Mouse (Mus musculus) testis, postnatal 14 days (tissue): ENCODE measurements around the gene Topaz1.

ENCODE experiments used
- DNase-seq: peaks from one replicate; pipeline ENCODE4 v3.0.0; 2021; ENCODE audit warnings: low spot score

Gene Topaz1

DNA sequence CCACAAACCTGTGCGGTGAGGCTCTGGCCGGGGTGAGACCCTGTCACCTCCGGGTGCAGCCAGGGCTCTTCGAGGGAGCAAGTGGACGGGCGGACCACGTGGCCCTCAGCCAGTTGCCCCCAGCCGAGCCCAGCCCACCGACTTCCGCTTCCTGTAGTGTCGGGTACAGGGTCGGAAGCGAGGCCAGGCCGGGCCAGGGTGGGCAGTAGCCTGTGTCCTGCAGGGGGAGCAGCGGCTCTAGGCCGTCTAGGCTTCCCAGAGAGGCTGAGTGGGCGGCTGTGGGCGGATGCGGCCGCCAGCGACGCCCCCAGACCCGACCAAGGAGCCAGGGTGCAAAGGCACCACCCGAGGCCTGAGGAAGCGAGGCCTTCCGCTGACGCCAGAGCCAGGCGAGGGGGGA, at the start of gene Topaz1:
Gene Topaz1 (plus strand): TSS at position 287 of the 400 bp plus-strand sequence.
- DNase-seq: peak; percentile 82

DNA sequence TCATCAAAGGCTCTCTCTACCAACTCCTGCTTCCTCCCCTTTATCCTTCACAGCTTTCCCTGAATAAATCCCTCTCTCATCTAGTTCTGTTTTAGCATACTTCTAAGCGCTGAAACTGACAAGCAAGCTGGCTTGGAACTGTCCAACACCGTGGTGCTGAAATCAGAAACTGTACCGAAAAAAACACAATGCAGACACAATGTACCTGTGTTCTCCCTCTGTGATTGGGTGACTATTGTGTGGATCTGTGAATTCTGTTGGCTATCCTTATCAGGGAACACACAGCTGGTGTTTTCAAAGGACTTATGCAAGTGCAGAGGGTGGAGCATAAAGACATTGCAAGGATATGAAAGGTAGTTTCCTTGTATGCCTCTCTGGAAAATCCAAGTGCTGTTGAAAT, 45.3 kb upstream of the Topaz1 start:
- DNase-seq: no peak

DNA sequence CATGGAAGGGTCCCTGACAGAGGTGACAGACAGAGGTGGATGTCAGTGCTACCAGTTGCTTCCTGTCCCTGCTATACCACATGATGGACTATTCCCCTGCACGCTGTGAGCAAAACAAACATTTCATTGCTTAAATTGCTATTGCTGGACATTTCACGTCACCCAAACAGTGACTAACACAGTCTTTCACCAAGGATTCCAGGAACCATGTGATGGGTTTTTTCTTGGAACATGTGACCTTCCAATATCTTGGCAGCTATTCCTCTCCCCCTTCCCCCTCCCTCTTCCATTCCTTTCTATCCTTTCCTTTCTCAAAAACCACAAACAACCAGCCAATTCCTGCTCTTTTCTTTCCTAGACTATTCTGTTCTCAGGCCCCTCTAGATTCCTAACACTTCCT, 33.3 kb upstream of the Topaz1 start:
- DNase-seq: no peak

DNA sequence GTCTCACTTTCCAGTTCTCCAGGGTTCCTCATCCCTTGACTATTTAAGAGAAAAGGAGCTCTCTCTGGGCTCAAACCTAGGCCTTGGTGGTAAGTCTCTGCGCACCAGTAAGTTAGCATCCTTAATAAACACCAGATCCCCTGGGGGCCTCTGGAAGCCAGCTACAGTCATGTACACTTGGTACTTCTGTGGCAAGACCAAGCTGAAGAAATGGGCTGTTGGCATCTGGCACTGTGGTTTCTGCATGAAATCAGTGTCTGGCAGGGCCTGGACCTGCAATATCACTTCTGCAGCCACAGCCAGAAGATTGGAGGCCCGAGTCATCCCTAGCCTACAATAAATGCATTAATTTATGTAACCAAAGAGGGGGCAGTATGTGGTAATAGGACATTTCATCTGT, 32.1 kb upstream of the Topaz1 start:
- DNase-seq: no peak

DNA sequence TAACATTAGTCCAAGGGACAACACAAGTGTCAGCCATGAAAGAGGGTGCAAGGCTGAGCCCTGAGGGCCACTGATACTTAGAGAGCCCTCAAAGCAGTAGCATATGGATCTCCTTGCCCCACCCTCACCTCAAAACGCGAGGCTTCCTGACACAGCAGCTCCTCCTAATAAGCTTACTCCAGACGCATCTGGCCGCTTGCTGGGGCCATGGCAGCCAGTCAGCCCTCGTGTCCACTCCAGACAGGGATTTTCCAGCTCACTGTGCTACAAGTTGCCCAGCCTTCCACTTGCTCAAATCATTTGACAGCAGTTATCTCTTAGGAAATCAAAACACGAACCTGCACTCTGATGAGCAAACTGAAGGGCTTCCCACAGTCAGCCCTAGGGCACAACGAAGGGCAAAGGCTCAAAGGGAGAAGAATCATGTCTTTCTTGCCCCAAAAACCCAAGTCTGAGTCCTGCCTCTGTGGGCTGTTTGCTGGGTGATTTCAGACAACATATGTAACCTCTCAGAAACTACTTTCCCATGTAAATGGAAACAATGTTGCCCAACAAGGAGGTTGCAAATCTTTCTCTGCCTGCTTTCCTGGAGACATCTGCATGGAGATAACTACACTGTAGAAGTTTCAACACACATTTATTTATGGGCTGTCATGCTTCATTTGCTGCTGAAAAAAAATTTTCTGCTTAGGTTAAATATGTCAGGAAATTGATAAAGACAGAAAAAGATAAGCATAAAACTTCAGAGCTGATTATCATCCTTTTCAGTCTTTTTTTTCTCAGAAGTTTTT, 30.8 kb upstream of the Topaz1 start:
- no peak for DNase-seq

DNA sequence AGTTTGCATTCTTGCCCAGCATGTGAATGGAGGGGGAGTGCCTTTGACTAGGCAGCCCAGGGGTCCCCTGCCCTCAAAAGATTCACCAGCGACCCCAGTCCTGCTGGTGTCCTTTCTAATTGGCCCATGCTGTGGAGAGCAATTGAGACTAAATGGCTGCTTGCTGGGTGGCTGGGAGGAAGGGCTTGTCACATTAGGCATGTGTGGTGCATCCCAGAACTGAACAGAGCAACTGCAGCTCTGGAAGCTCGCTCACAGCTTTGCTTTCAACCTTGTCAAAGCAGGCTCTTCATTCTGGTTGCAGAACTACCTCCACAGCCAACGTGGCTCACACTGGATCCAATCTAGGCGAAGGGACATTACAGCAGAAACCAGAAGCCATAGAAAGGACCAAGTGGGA, 24.9 kb upstream of the Topaz1 start:
- no peak for DNase-seq

DNA sequence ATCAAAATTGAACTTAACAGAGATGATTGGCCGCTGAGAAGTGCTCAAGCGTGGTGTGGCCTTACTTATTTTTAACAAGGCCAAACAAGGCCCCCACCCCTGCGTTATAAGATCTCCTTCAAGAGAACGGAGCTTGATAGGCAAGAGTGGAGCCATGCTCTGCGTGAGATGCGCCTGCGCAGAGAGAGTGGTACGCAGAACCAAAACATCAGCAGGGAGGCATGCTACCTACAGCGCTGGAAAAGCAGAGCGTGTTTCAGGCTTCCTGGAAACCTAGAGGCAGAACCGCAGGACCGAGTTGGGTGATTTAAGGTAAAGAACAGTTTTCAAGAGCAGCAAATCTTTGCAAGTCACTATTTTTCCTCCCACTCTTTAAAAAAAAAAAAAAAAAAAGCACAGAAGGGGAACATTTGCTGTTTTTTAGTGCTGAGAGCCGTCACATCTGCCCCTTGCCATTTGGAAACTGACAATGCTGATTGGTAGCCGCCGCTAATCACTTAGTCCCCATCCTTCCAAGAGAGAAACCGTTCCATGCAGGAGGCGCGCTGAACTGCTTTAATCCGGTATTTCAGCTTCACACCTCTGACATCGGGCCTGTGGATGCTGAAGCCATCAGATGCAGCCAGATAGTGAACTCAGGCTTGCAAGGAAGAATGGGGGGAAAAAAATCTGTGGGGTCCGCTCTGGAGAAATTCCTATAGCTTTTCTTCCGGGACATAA, 21.9 kb upstream of the Topaz1 start:
- no peak for DNase-seq

DNA sequence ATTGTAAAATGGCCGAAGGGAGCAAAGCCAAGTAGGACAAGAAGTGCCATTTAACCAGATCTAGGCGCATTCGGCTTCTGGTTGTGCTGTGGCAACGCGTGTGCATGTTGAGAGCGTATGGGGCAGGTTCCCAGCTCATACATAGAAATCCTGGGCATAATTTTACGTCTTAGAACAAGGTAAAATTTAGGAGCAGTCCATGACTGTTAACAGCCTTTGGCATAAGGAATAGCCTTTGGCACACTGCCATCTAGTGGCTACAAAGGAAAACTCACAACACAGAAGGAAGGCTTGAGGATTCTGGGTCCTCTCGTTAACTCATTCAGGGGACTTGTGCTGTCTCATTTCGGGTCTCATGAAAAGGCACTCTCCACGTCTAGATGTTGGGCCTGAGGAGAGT, 17.6 kb upstream of the Topaz1 start:
- DNase-seq: peak; percentile 19

DNA sequence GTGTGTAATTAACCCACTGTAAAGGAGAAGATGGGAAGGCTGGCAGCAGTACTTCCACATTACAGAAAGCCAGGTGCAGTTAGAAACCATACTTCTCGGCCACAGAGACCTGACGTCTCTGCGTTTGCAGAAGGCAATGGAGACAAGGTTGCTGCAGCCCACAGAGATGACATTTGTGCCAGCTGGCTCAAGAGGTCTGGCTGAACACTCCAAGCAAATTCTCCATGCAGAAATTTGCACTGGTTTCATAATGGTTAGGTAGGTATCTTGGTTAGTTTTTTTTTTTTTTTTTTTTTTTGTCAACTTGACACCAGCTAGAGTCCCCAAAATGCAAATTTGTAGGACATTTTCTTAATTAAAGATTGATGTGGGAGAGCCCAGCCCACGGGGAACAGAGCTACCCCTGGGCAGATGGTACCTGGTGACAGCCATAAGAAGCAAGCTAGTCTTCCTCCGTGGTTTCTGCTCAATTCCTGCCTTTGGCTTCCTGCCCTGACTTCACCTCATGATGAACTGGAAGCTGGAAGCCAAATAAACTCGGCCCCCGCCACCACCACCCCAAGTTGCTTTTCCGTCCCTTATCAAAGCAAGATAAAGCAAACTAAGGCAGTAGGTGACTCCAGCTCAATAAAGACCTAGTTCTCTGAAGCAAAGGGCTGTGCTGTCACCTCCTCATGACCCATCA, 14.9 kb upstream of the Topaz1 start:
- DNase-seq: no peak

DNA sequence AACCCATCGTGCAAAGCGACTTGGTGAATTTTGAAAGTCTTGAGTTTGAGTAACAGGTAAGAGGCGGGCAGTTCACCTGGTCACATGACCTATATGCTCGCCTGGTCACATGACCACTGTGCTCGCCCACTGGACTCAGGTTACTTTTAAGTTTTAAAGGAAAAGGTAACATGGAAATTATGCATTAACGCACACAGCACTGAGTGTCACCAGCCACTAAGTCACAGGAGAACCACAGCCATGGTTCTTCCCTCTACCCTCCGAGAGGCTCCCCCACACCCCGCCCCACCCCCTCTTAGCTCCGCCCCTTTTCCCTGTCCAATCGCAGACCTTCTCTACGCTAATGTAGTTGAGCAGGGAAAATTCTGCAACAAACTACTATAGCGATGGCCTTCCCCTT, 13.9 kb upstream of the Topaz1 start:
- DNase-seq: no peak

DNA sequence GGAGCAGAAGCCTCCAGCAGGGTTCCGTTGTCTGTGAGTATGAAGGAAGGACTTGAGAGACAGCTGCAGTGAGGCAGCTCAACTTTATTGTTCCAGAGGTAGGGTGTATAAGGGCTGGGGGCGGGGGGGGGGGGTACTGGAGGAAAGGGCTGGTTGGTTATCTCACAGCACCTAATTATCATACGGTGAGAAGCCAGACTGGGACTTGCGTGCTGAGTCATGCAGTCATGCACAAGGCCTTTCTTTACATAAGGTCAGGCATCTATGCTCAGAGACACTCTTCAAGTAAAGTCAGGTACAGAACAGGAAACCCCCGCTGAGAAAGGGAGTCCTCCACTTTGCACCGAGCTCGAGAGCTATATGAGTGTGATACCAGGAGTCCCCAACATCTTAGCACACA, 12.2 kb upstream of the Topaz1 start:
- no peak for DNase-seq

DNA sequence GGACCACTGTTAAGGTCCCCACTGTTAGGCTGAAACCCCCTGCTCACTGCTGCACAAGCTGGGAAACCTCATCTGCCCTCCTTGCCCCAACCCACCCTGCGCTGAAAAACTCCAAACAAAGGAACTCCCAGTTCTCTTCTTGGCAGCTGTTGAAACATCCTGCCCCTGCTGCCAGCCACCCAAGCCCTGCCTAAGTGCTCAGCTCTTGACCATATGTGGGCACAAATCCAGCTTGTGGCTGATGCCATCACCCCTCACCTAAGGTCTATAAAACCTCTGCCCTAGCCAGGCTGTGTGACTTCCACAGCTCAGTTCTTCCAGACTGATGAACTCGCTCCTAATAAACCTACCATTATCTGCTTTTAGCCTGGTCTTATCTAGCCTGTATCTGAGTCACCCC, 11.1 kb upstream of the Topaz1 start:
- no peak for DNase-seq

DNA sequence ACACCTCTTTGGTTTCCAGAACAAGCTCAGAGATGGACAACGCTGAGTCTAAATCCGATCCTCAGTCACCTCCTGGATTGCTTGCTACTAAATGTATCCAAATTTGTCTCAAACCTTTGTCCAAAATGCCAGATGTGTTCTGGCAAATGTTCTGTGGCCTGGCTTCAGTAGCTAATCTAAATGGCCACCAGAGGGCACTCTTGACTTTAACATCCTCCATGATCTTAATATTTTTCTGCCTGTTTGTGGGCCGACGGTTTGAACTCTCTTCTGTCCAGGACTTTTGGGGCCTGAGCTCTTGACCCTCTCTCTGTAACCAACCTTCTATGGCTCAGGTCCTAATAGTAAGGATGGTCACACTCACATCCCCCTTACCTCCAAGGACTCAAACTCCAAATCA, 10.4 kb upstream of the Topaz1 start:
- peak; percentile 22 for DNase-seq

DNA sequence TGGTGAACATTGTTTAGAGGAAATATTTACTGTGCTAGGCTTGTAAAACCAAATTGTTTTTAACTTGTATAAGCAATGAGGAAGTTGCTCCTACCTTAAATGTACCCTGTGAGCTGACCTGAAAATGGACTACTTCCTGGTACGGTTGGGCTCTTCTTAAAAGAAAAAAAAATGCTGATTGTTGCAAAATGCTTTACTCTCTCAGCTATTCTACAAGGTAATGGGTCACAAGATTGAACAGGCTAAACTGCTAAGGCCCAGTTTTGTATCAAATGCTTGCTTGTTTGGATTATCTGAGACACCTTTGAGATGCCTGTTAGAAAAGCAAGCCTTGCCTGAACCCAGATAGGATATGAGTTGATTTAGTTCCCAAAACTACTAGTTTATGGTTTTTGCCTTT, 1.3 kb upstream of the Topaz1 start:
- no peak for DNase-seq

DNA sequence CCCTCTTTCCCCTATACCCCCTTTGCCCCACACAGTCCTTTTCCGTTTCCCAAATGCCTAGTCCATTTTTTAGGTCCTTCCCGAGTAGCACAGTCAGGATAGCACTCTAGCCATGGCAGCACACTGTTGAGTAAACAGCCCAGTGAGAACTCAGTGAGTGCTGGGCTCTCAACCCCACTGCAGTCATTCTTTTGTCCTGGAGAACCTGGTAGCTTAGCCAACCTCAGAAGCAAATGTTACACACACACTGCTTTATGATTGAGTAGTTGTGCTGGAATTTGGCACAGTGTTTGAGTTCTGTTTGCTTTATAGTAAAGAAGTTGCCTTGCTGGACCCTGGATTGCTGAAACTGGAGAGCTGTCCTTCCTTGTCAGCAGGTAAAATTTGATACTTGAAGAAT, 10.5 kb downstream of the Topaz1 start:
- DNase-seq: no peak

DNA sequence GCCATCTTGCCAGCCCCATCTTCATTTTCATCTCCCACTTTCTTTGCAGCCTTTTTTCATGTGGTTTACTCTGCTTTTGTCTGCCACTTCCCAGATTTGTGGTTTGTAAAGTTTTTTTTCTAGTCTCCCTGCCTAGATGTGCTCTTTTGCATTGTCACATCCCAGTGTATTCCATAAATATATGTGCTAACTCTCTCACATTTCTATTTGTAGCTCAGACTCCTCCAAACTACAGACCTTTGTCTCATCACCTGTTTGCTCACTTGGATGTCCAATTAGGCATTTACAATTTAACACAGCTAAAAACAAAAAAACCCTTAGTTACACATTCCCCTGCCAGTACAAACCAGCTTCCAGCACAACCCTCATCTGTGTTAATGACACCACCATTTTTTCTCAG, 13.0 kb downstream of the Topaz1 start:
- DNase-seq: no peak

DNA sequence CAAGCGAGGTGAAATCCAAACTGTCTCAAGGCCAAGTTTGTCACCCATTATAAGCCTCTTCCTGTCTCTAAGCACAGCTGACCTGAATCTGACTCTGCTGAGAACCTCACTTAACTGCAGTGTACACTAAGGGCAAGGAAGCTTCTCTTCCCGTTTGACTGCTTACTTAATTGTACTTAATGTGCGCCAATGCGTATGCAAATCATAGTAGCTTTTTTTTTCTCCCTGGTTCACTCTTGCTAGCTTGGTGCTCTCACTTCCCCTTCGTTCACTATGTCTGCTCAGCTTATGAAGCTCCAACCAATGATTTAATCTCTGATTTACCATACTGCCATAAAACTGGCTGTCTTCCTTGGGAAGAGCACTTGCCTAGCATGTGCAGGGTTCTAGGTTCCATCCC, 38.1 kb downstream of the Topaz1 start:
- no peak for DNase-seq

DNA sequence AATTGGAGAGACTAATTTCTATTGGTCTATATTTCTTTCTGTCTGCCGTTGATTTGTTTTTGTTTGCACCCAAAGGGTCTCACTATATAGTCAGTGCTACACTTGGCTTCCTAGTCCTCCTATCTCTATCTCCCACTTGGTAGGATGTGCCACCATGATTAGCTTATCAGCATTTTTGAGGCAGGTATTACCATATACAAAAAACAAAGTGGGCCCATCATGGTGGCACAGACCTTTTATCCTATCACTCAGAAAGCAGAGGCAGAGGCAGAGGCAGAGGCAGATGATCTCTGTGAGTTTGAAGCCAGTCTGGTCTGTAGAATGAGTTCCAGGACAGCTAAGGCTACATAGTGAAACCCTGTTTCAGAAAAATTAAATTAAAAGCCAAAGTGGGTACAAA, 39.4 kb downstream of the Topaz1 start:
- no peak for DNase-seq

DNA sequence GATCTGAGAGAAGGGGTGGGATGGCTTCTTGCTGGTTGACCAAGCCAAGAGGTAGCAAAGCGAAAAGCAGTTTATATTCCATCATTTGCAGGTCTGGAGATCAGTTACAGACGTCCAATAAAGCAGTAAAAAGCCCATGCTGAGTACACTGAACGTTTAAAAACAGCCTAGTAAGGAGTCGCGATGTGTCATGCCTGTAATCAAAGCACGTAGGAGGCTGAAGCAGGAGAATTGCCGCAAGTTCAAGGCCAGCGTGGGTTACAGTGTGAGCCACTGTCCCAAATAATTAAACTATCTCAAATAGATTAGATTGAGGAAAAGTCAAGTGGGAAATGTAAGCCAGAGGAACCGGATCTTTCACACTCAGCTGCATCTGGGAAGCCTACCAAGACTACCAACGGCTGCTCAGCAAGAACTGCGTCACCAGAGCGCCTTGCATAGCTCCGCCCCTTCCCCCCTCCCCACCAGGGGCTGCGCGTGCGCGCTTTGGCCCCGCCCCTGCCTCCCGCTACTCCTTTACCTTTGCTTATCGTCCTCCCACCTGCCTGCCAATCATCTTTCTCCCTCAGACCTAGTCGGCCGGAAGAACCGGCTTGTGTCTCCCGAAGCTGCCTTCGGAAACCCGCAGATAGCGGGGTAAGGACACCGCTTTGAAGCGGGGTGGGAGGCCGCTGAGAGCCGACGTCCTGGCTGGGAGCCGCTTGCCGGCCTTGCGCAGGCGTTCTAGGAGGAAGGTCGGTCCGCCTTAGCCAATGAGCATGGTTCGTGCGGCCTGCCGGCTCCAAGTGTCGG, 58.1 kb downstream of the Topaz1 start, which contains the start of gene Tcaim:
Gene Tcaim (plus strand): TSS at position 487 of the 792 bp plus-strand sequence.
- peak; percentile 94 for DNase-seq

DNA sequence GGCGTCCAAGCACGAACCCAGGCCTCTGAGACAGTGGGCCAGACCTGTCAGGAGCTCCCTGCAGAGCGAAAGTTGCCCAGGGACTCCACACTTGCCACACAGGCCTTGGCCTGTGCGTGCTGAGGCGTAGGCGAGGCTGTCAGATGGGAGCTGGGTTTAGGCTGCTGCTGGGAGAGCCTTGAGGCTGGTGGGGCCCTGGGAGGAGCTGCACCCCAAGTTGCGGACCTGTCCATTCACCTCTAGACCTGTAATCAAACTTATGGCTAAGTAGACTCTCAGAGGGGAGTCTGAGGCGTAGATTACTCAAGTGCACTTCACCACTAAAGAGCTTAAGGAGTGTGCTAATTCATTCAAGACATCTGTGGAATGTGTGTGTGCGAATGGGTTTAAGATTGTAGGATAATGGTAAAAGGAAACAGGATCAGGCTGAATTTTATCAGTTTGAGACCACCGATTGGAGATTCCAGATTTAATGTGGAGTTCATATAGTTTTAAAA, 58.7 kb downstream of the Topaz1 start:
- DNase-seq: no peak

DNA sequence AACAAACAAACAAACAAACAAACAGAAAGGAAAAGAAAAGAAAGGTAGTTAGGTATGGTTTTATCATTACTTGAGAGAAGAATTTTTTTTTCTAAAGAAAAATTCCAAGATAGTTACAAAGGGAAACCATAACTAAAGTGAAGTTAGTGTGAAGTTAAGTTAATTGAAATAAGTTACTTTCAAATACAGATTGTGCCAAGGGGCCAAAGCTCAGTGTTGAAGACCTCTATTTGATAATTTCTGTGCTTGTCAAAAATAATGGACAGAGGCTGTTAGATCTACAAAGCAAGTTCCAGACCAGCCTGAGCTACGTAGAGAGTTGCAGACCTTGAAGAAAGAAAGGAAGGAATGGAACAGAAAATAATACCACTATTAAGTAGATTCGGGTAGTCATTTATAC, 60.0 kb downstream of the Topaz1 start:
- no peak for DNase-seq

DNA sequence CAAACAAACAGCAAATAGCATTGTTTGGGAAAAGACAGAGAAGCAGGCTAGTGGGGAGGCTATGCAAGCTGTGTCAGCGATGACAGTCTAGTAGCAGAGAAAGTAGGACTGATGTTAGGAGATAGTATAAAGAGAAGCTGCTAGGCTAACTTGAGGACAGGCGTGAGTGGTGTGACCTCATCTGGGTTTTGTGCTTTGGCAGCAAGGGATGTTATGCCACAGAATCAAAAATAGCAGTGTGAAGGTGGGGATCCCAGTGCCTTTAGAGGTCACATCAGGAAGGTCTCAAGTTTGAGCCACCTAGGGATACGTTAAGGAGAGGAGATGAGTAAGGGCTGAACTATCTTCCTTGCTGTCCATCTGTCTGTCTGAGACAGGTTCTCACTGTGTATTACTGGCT, 63.1 kb downstream of the Topaz1 start:
- no peak for DNase-seq
